Mouse (Mus musculus): ENCODE measurements around the gene Zfp36l1.

- TF ChIP-seq CTCF (IDR thresholded peaks at IDR 0.05; ENCODE audit: borderline replicate concordance, control insufficient read depth, extremely low read depth, insufficient read depth, low read length, poor library complexity) (no peak), POLR2A (IDR thresholded peaks at IDR 0.05; ENCODE audit: control insufficient read depth, extremely low read depth, insufficient read depth, low read length, poor library complexity) (no peak)
These were observed 37.8 kb upstream of the Zfp36l1 start for GRCm38 (mm10) chr12:80150624-80151023.

Measured in thymus, adult 2 months (tissue).